Mouse (Mus musculus) induced T-regulatory cell, adult 2 months (primary cell): ENCODE results near the gene Sgo1.
A peak's percentile ranks its signal among the peaks of the same experiment; 100 is the strongest.
"Not testable (repeated sequence)": the region's sequence is repeated elsewhere in the genome, so short reads cannot be mapped to it uniquely, and the experiment has no call there.

Source experiments
- DNase-seq: peaks from one replicate; pipeline ENCODE4 v3.0.0-alpha.2; 2012; ENCODE audit warnings: low read depth

Gene Sgo1

GRCm38 (mm10) chr17:53688877-53689802 is at the start of gene Sgo1:
Sgo1 (minus strand) TSS chr17:53689333.
- peak; percentile 99 for DNase-seq

GRCm38 (mm10) chr17:53718916-53719315 is 29.8 kb upstream of the Sgo1 start:
- not testable (repeated sequence) for DNase-seq

GRCm38 (mm10) chr17:53718474-53718873 is 29.3 kb upstream of the Sgo1 start:
- DNase-seq: no peak

- not testable (repeated sequence) for DNase-seq
Measured at GRCm38 (mm10) chr17:53715161-53715560, 26.0 kb upstream of the Sgo1 start.

GRCm38 (mm10) chr17:53714453-53714852 is 25.3 kb upstream of the Sgo1 start:
- DNase-seq: no peak

GRCm38 (mm10) chr17:53697521-53697920 is 8.4 kb upstream of the Sgo1 start:
- not testable (repeated sequence) for DNase-seq

- DNase-seq: peak; percentile 64
Measured at GRCm38 (mm10) chr17:53694039-53694438, 4.9 kb upstream of the Sgo1 start.

- no peak for DNase-seq
Measured at GRCm38 (mm10) chr17:53689946-53690345, 813 bp upstream of the Sgo1 start.

- peak; percentile 50 for DNase-seq
Measured at GRCm38 (mm10) chr17:53688321-53688720, 812 bp downstream of the Sgo1 start.

GRCm38 (mm10) chr17:53678716-53679115 is 10.4 kb downstream of the Sgo1 start:
- DNase-seq: no peak

- no peak for DNase-seq
Measured at GRCm38 (mm10) chr17:53670453-53670852, 18.7 kb downstream of the Sgo1 start.

GRCm38 (mm10) chr17:53664703-53665382 is 24.3 kb downstream of the Sgo1 start:
- no peak for DNase-seq

- DNase-seq: peak; percentile 30
Measured at GRCm38 (mm10) chr17:53664267-53664666, 24.9 kb downstream of the Sgo1 start.

GRCm38 (mm10) chr17:53661056-53661840 is 27.9 kb downstream of the Sgo1 start:
- no peak for DNase-seq

- no peak for DNase-seq
Measured at GRCm38 (mm10) chr17:53659738-53660137, 29.4 kb downstream of the Sgo1 start.

- DNase-seq: no peak
Measured at GRCm38 (mm10) chr17:53659230-53659629, 29.9 kb downstream of the Sgo1 start.

- peak; percentile 40 for DNase-seq
Measured at GRCm38 (mm10) chr17:53658668-53659067, 30.5 kb downstream of the Sgo1 start.

GRCm38 (mm10) chr17:53657391-53657790 is 31.7 kb downstream of the Sgo1 start:
- peak; percentile 57 for DNase-seq

GRCm38 (mm10) chr17:53656369-53656860 is 32.7 kb downstream of the Sgo1 start:
- no peak for DNase-seq

- no peak for DNase-seq
Measured at GRCm38 (mm10) chr17:53655959-53656358, 33.2 kb downstream of the Sgo1 start.

GRCm38 (mm10) chr17:53655081-53655480 is 34.1 kb downstream of the Sgo1 start:
- DNase-seq: no peak

GRCm38 (mm10) chr17:53654596-53654995 is 34.5 kb downstream of the Sgo1 start:
- no peak for DNase-seq
